Mouse (Mus musculus) left cerebral cortex, adult 18-20 months (tissue): ENCODE data around the gene Appbp2. TPM values are rescaled to one million over a fixed set of nuclear protein-coding genes. Genes with fewer than 3 reads are reported as not detected.
"Not testable (repeated sequence)": the region's sequence is repeated elsewhere in the genome, so short reads cannot be mapped to it uniquely, and the experiment has no call there.

Experiments
- DNase-seq, 2 experiments: peaks; one replicate each; pipeline ENCODE4 v3.0.0; 2021 to 2022; ENCODE audit warnings: low spot score in 2 of 2, mixed read lengths in 1 of 2
- total RNA-seq, 2 experiments: library from RNA; stranded (reverse); gene quantifications; 2 replicates each; pipeline ENCODE4 v1.2.3; 2021

Gene Appbp2
- total RNA-seq, 2 experiments from 2014 or later = 57.0 TPM

GRCm38 (mm10) chr11:85167503-85167902 is 67.4 kb downstream of the Appbp2 start:
- DNase-seq = no peak

- no peak for DNase-seq
These were observed 70.6 kb downstream of the Appbp2 start for GRCm38 (mm10) chr11:85164371-85164770.

GRCm38 (mm10) chr11:85163014-85163413 is 71.9 kb downstream of the Appbp2 start:
- DNase-seq = not testable (repeated sequence)

GRCm38 (mm10) chr11:85157301-85157700 is 77.6 kb downstream of the Appbp2 start:
- no peak for DNase-seq

DNA sequence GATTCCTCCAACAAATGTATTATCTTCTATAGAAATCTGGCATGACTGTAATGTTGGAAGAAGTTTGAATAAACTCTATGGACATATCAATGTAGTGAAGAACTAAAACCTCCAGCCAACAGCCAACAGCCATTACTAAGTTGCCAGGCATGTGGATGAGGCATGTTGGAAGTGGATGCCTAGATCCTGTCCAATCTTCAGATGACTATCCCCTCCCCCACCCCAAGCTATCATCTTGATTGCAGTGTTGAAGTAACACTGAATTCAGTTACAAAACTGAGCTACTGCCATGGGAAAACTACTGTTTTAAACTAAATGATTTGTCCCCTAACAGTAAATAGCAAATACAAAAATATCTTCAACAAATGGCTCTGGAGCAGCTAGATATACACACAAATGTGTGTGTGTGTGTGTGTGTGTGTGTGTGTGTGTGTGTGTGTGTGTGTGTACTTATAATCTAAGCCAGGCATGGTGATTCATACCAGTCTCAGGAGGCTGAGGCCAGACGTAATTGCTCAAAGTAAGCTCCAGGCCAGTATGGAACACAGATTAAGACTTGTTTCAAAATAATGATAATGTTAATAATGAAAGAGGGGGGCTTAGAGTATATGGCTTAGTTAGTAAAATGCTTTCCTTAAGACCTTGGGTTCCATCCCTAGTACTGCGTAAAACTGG is 82.5 kb downstream of the Appbp2 start:
- DNase-seq = no peak

DNA sequence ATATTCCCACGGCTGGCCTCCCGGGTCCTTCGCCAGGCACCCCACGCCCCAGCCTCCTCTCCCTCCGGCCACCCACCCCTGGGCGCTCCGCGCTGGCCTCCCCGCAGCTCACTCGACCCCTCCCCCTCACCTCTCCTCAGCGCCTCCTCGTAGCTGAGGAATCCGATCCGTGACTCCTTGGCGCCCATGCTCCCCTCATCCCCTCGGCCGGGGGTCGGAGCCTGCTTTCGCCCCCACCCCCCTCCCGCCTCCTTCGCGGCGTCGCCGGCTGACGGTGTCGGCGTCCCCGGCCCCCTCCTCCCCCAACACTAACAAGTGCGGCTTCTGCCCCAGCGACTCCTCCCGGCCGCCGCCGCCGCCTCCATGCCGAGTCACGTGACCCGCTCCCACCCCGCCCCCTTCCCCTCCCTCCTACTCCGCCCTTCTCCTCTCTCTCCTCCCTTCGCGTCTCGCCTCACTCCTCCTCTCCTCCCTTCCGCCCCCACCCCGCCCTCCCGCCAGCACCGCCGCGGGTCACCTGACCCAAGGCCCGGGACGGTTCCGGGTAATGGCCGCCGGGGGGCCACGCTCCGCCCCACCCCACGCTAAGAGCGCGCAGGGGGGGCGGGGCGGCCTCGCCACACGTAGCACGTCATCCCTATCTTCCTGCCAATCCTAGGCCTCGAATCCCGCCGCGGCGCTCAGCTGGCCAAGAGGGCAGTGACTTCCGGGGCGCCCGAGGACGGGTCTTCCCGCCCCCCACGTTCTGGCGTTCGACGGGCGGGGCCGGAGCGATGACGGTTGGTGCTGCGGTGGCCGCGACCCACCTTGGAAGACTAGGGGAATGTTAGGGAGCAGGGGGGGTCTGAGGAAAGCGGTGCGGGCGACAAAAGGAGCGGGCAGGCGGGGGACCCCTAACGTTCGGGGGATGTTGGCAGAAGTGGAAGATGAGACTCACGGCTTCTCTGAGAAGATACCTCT is 95.1 kb downstream of the Appbp2 start, which contains the start of gene Usp32:
Gene Usp32, minus strand, starts transcription at position 581 of the 960 bp plus-strand sequence.
- DNase-seq = peak; percentile 94 to 96

- DNase-seq = peak in 1 of 2 experiments; percentile 6
These were observed 96.0 kb downstream of the Appbp2 start for GRCm38 (mm10) chr11:85138776-85139474.

Other genes with a start within 250 kb of the Appbp2 start
- gene Usp32, start 95.0 kb downstream of the Appbp2 start, total RNA-seq = 100 to 1,000 TPM; 116 to 119 TPM
- not detected for gene 1700125H20Rik, start 64.7 kb downstream of the Appbp2 start, total RNA-seq
- gene Ppm1d, start 76.1 kb upstream of the Appbp2 start, total RNA-seq = 10 to 100 TPM; 17.3 to 18.2 TPM
- gene Bcas3, start 118.0 kb upstream of the Appbp2 start, total RNA-seq = 10 to 100 TPM; 73.4 to 75.9 TPM